Mouse (Mus musculus) right cerebral cortex, adult 2 months (tissue): Measurements from ENCODE around the gene Cdk5r1.
A peak's percentile ranks its signal among the peaks of the same experiment; 100 is the strongest.

Source experiments
- DNase-seq, 2 experiments: peaks; one replicate each; pipeline ENCODE4 v3.0.0; 2021 to 2022; ENCODE audit warnings: low spot score in 2 of 2

Gene Cdk5r1

GRCm38 (mm10) chr11:80503281-80503680 lies 26.5 kb downstream of the Cdk5r1 start:
- no peak for DNase-seq

- DNase-seq: peak; percentile 93 to 95
Measured at GRCm38 (mm10) chr11:80503726-80504452, 27.1 kb downstream of the Cdk5r1 start.

- DNase-seq: no peak
Measured at GRCm38 (mm10) chr11:80504519-80505385, 27.9 kb downstream of the Cdk5r1 start.

GRCm38 (mm10) chr11:80505581-80505980 lies 28.8 kb downstream of the Cdk5r1 start:
- peak; percentile 62 to 70 for DNase-seq

DNA sequence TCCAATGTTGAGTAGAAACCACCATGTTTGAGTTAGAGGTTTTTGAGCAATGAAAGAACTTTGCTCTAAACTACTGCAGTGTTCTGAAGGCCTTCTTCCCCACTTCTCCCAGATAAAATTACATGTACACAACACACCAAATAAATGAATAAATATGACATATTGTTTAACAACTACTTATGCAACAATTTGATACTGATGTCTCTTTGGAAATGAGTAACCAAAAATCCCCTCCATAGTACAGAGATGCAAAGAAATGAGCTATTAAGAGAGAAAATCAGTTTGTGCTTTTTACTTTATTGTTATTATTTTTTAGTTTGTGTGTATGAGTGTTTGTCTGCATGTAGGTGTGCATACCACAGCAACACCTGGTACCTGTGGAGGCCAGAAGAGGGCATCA lies 29.7 kb downstream of the Cdk5r1 start:
- DNase-seq: no peak

GRCm38 (mm10) chr11:80507791-80508190 lies 31.0 kb downstream of the Cdk5r1 start:
- DNase-seq: no peak

- peak in 1 of 2 experiments; percentile 58 for DNase-seq
Measured at GRCm38 (mm10) chr11:80508361-80509175, 31.7 kb downstream of the Cdk5r1 start.

DNA sequence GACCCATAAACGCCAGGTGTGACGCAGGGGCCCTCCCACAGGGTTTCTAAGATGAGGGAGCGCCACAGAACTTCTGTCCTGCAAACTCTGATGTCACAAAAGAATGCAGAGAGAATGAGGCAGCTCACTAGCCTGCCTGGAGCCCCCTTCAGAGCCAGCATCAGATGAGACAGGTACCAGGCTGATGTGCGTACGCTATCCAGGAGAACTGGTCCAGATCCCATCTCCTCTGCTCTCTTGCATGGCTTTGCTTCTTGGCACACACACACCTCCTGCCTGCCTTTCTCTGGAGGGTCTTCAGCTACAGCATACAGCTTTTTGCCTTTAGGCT lies 32.3 kb downstream of the Cdk5r1 start:
- no peak for DNase-seq

DNA sequence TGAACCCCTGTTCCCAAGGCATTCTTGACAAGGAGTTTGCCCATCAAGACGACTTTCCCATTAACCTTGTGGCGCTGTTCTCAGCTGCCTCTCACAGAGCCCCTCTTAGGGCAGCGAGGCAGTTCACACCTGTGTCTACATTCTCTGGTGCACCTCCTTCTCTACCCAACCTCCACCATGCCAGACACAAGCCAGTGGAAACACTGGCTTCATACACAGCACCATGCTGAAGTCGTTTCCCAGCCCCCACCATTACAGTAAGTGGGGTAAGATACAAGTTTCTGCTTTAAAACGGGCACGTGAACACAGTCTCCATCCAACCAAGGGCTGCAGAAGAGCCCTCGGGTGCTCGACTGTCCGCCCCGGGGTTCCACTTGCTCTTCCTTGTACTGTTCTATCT lies 33.3 kb downstream of the Cdk5r1 start:
- DNase-seq: no peak

GRCm38 (mm10) chr11:80512313-80513056 lies 35.7 kb downstream of the Cdk5r1 start:
- DNase-seq: no peak

GRCm38 (mm10) chr11:80513796-80514195 lies 37.0 kb downstream of the Cdk5r1 start:
- DNase-seq: no peak

- DNase-seq: no peak
Measured at GRCm38 (mm10) chr11:80515346-80515745, 38.5 kb downstream of the Cdk5r1 start.

- DNase-seq: no peak
Measured at GRCm38 (mm10) chr11:80515895-80516294, 39.1 kb downstream of the Cdk5r1 start.

GRCm38 (mm10) chr11:80518421-80519367 lies 41.9 kb downstream of the Cdk5r1 start:
- DNase-seq: peak; percentile 75 to 76

GRCm38 (mm10) chr11:80521148-80521547 lies 44.3 kb downstream of the Cdk5r1 start:
- no peak for DNase-seq

DNA sequence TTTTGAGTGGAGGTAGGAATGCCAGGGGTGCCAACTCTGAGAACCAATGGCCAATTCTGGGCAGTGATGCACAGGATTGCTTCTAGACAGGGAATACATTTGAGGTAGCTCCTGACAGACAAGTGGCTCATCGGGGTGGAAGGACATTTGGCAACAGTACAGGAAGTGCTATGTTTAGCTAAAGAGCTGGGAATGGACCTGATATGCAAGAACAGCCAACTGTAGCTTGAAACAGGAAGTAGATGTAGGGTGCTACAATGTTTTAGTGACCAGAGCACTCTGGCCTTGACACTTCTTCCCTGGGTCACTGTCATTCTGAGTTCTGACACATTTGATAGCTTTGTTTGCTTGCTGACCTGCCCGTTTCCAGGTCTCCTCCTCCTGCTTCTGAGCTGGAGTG lies 46.0 kb downstream of the Cdk5r1 start:
- DNase-seq: no peak

DNA sequence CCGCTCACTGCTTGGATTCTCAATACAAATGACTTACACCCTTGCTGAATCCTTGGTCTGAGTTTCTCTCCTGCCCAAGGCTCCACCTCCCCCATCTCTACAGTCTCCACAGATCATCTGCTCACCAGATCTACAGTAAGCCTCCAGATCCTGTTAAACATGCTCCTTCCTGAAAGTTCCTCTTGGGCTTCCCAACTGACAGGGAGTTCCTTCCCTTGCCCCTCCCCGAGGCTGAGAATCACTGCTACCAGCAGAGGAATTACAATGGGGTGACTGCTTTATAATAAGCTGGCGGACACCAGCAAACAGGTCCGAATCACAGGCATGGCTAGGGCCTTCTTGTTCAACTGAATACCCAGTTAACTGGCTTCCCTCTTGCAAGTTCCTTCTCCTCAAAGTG lies 46.6 kb downstream of the Cdk5r1 start:
- no peak for DNase-seq

DNA sequence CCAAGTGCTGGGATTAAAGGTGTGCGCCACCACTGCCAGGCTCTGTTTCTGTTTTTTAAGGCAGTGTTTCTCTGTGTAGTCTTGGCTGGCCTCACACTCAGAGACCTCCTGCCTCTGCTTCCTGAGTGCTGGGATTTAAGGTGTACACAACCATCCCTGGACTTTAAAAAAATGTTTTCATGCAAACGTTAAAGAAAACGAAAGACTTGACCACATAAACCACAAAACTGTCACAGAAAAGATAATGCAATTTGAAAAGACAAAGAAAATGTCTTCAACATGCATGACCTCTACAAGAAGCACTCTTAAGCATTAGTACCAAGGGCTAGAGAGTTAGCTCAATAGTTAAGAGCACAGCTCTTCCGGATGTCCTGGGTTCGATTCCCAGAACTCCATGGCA lies 47.4 kb downstream of the Cdk5r1 start:
- no peak for DNase-seq

DNA sequence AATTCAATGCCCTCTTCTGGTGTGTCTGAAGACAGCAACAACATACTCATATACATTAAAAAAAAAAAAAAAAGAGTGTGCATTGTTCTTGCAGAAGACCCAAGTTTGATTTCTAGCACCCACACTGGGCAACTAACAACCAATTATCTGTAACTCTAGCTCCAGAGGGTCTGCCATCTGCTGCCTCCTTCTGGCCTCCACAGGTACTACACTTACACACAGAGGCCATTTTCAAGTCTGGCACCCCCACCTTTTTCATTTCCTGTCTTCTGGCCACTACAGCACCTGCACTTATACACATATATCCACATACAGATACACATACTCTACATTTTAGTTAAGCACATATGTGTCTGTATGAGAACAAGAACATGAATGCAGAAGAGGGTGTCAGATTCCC lies 50.9 kb downstream of the Cdk5r1 start:
- no peak for DNase-seq

GRCm38 (mm10) chr11:80529149-80529548 lies 52.3 kb downstream of the Cdk5r1 start:
- no peak for DNase-seq
